Mouse (Mus musculus) liver, embryonic 12.5 days (tissue): ENCODE data around the gene Tmem217. TPM values are rescaled to one million over a fixed set of nuclear protein-coding genes. Genes with fewer than 3 reads are reported as not detected.

ENCODE experiments used
- ATAC-seq: fragments of 200-750 bp; cut with Nextera tagmentation; 2 replicates; pipeline ENCODE4 v1.8.0; 2017; ENCODE audit warnings: moderate number of reproducible peaks, mild to moderate bottlenecking, moderate library complexity
- H3K27ac ChIP-seq: fragments of 300-500 bp; sonication (generic); 2 replicates; pipeline ENCODE4 v1.5.1; 2016; ENCODE audit warnings: mild to moderate bottlenecking
- H3K27me3 ChIP-seq: fragments of 300-500 bp; sonication (generic); replicated peaks from 2 replicates; pipeline ENCODE4 v1.6.1; 2016; ENCODE audit warnings: mild to moderate bottlenecking, moderate library complexity
- H3K36me3 ChIP-seq: fragments of 300-500 bp; sonication (generic); 2 replicates; pipeline ENCODE4 v1.6.1; 2016; ENCODE audit warnings: mild to moderate bottlenecking, moderate library complexity
- H3K4me1 ChIP-seq: fragments of 300-500 bp; sonication (generic); 2 replicates; pipeline ENCODE4 v1.6.1; 2016
- H3K4me2 ChIP-seq: fragments of 300-500 bp; sonication (generic); 2 replicates; pipeline ENCODE4 v1.6.1; 2016; ENCODE audit warnings: mild to moderate bottlenecking, moderate library complexity
- H3K4me3 ChIP-seq: fragments of 300-500 bp; sonication (generic); 2 replicates; pipeline ENCODE4 v1.5.1; 2016; ENCODE audit warnings: mild to moderate bottlenecking, moderate library complexity
- H3K9ac ChIP-seq: fragments of 300-500 bp; sonication (generic); 2 replicates; pipeline ENCODE4 v1.6.1; 2016; ENCODE audit warnings: mild to moderate bottlenecking, moderate library complexity
- H3K9me3 ChIP-seq: fragments of 300-500 bp; sonication (generic); replicated peaks from 2 replicates; pipeline ENCODE4 v1.6.1; 2016; ENCODE audit warnings: mild to moderate bottlenecking, moderate library complexity
- WGBS: fragments of 180-500 bp; shearing (Covaris S2); methylation state at CpG from one replicate; pipeline ENCODE4 v1.1.7; 2016; ENCODE audit not compliant: insufficient replicate concordance; 5-methylcytosine and 5-hydroxymethylcytosine counted together
- polyA plus RNA-seq: library from polyadenylated mRNA; unstranded; fragments of >200 nt; fragmentation: Nextera tagmentation; extraction: Ambion mirVana; gene quantifications from 2 replicates; pipeline ENCODE4 v1.2.1, GENCODE M21; 2016

The Tmem217 gene
- polyA plus RNA-seq, 1 experiment from 2014 or later, result 0.67 TPM

GRCm38 (mm10) chr17:29490713-29491581 is 61.2 kb downstream of the Tmem217 start, which contains the start of gene Pim1:
Gene Pim1 (plus strand): TSS chr17:29490753.
- peak; percentile 36 for ATAC-seq
- Histone ChIP-seq H3K4me2 (peak within 1 kb of the TSS; percentile 92), H3K9ac (peak within 1 kb of the TSS; percentile 100), H3K4me3 (peak within 1 kb of the TSS; percentile 100), H3K36me3 (peaks cover 49% of the 10 kb centered on the region), H3K4me1 (peaks cover 59% of the 10 kb centered on the region), H3K27ac (peak within 1 kb of the TSS; percentile 100), H3K27me3 (no peaks in the 10 kb centered on the region), H3K9me3 (no peaks in the 10 kb centered on the region)
- WGBS, result under 1% methylated on average over 98 of the region's 99 CpGs

DNA sequence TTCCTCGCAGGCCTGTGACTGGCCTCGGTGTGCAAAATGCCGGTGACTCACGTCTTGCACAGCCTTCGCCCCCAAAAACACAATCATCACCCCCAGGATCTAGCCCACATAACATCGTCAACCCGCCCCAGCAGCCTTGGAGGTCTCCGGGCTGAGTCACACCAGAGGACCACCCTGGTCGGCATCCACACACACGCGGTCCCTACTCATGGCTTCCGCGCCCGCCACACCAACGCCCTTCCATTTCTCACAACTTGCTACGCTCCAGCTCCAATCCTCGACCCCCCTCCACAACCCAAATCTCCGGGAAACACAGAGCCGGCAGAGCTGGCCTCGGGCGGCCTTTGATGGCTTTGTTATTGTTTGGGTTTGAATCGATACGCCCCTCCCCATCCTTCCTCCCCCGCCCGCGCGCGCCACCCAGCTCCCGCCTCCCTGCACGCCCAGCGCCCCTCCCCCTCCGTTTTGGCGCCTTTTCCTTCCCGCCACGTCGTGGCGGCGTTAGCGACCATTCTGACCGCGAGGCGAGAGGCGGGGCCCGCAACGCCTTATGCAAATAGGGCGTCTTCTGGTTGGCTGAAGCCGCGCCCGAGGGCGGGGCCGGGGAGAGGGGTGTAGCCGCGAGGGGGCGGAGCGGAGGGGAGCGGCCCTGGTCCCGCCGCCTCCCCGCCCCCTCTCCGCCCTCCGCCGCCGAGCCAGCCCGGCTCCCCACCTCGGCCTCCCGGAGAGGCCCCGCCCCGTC is 62.0 kb downstream of the Tmem217 start:
- Histone ChIP-seq H3K4me1 (peaks cover 62% of the 10 kb centered on the region), H3K4me3 (peak overlapping the region; percentile 100), H3K27me3 (no peaks in the 10 kb centered on the region), H3K27ac (peak overlapping the region; percentile 100), H3K36me3 (peaks cover 43% of the 10 kb centered on the region), H3K9me3 (no peaks in the 10 kb centered on the region), H3K9ac (peak overlapping the region; percentile 100), H3K4me2 (peak overlapping the region; percentile 92)
- peak; percentile 81 for ATAC-seq
- WGBS, result 1% methylated on average over 64 of the region's 68 CpGs

- 3% methylated on average over 30 of the region's 30 CpGs for WGBS
- peak overlapping the region; percentile 96 for H3K27ac ChIP-seq
- no peak for ATAC-seq
Measured at GRCm38 (mm10) chr17:29488978-29489970, 62.9 kb downstream of the Tmem217 start.

GRCm38 (mm10) chr17:29488257-29488977 is 63.8 kb downstream of the Tmem217 start:
- peak overlapping the region; percentile 100 for H3K4me3 ChIP-seq
- WGBS, result 72% methylated on average over 8 of the region's 8 CpGs
- ATAC-seq, result no peak
- peak overlapping the region; percentile 96 for H3K27ac ChIP-seq
- H3K9ac ChIP-seq, result peak overlapping the region; percentile 94
- H3K9me3 ChIP-seq, result 0 out of 2 replicates have a peak, but pooled peaks cover 4% of the 10 kb centered on the region
- peaks cover 26% of the 10 kb centered on the region for H3K36me3 ChIP-seq
- H3K4me2 ChIP-seq, result peak overlapping the region; percentile 92
- H3K4me1 ChIP-seq, result peaks cover 57% of the 10 kb centered on the region
- no peaks in the 10 kb centered on the region for H3K27me3 ChIP-seq

More at GRCm38 (mm10) chr17:29488978-29489970, 62.9 kb downstream of the Tmem217 start:
- Histone ChIP-seq H3K9me3 (0 out of 2 replicates have a peak, but pooled peaks cover 4% of the 10 kb centered on the region), H3K9ac (peak overlapping the region; percentile 94), H3K4me3 (peak overlapping the region; percentile 100), H3K4me1 (peaks cover 62% of the 10 kb centered on the region), H3K36me3 (peaks cover 34% of the 10 kb centered on the region), H3K4me2 (peak overlapping the region; percentile 92), H3K27me3 (no peaks in the 10 kb centered on the region)

DNA sequence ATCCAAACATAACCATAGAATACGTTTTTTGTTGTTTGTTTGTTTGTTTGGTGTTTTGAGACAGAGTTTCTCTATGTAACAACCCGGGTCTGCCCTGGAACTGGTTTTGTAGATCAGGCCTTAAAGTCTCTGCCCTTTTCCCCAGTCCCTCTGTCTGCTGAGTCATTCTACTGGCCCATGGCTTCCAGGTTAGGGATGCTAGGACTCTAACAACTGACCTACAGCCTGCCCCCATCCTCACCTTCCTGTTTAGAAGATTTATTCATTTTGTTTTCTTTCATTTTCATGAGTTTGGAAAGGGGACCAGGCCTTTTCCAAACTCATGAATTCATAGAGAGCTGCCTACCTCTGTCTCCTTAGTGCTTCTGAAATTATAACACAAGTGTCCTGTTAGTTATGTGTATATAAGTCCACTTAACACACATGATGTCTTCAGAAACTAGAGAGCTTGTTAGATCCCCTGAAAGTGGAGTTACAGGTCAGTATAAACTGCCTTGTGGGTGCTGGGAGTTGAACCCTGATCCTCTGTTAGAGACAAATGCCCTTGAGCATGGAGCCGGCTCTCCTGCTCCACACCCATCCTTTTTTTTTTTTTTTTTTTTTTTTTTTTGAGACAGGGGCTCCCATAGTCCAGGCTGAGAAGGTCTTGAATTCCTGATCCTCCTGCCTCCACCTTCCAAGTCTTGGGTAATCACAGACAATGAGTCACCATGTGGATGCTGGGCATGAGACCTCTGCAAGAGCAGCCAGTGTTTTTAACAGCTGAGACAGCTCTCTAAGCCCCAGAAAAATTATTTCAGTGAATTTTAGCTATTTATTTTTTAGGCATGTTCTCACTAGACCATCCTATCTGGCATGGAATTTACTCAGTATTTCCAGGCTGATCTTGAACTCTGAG is 66.6 kb downstream of the Tmem217 start:
- Histone ChIP-seq H3K27me3 (no peaks in the 10 kb centered on the region), H3K36me3 (no peaks in the 10 kb centered on the region), H3K9ac (0 out of 2 replicates have a peak overlapping the region, but pooled peaks have one; percentile 37), H3K27ac (peak overlapping the region; percentile 74), H3K4me3 (no peak overlapping the region), H3K9me3 (peaks cover 14% of the 10 kb centered on the region), H3K4me1 (peaks cover 65% of the 10 kb centered on the region), H3K4me2 (no peak overlapping the region)
- WGBS, result 64% methylated on average over 3 of the region's 3 CpGs
- no peak for ATAC-seq

DNA sequence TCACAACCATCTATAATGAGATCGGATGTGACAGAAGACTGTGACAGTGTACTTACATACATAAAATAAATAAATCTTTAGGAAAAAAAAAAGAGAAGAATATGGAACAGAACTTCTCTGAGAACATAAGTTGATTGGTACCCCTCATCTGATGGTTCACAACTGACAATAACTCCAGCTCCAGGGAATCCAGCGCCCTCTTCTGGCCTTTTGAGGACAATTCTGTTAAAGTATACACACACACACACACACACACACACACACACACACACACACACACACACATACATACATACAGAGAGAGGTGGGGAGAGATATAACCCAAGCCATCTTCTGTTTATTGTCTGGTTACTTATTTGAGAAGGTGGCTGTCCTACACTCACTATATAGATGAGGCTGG is 67.8 kb downstream of the Tmem217 start:
- ATAC-seq, result no peak
- H3K27ac ChIP-seq, result no peak overlapping the region

GRCm38 (mm10) chr17:29483282-29483681 is 68.9 kb downstream of the Tmem217 start:
- 92% methylated on average over 2 of the region's 2 CpGs for WGBS
- ATAC-seq, result no peak

More for the DNA sequence above, 67.8 kb downstream of the Tmem217 start:
- Histone ChIP-seq H3K4me2 (no peak overlapping the region), H3K9me3 (peaks cover 14% of the 10 kb centered on the region), H3K4me3 (no peak overlapping the region), H3K9ac (no peak overlapping the region), H3K4me1 (peaks cover 75% of the 10 kb centered on the region), H3K27me3 (no peaks in the 10 kb centered on the region), H3K36me3 (no peaks in the 10 kb centered on the region)
- WGBS, result 89% methylated on average over 2 of the region's 2 CpGs

DNA sequence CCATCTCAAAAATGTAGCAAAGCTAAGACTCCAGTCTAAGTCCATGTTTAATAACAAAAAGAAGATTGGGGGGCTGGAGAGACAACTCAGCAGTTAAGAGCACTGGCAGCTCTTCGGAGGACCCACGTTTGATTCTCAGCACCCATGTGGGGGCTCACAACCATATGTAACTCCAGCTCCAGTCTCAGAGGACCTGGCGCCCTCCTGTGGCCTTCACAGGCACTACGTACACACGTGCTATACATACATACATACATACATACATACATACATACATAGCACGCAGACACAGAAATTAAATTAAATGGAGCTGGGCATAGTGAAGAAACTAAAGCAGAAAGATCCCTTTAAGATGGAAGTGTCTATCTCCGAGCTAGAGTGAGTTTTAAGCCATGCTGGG is 69.6 kb downstream of the Tmem217 start:
- Histone ChIP-seq H3K27ac (no peak overlapping the region), H3K9me3 (peaks cover 14% of the 10 kb centered on the region), H3K27me3 (0 out of 2 replicates have a peak, but pooled peaks cover 3% of the 10 kb centered on the region), H3K4me3 (no peak overlapping the region), H3K36me3 (no peaks in the 10 kb centered on the region), H3K4me1 (peaks cover 78% of the 10 kb centered on the region), H3K4me2 (no peak overlapping the region), H3K9ac (no peak overlapping the region)
- WGBS, result 75% methylated on average over 7 of the region's 7 CpGs
- no peak for ATAC-seq

More at GRCm38 (mm10) chr17:29483282-29483681, 68.9 kb downstream of the Tmem217 start:
- Histone ChIP-seq H3K27me3 (0 out of 2 replicates have a peak, but pooled peaks cover 3% of the 10 kb centered on the region), H3K27ac (no peak overlapping the region), H3K4me3 (no peak overlapping the region), H3K4me1 (peaks cover 75% of the 10 kb centered on the region), H3K9ac (no peak overlapping the region), H3K9me3 (peaks cover 14% of the 10 kb centered on the region), H3K36me3 (no peaks in the 10 kb centered on the region), H3K4me2 (no peak overlapping the region)

GRCm38 (mm10) chr17:29480256-29480655 is 71.9 kb downstream of the Tmem217 start:
- H3K9ac ChIP-seq, result peak overlapping the region; percentile 19; the same call in 1 of the 2 replicates
- H3K36me3 ChIP-seq, result no peaks in the 10 kb centered on the region
- peaks cover 9% of the 10 kb centered on the region; the same call in 1 of the 2 replicates for H3K27me3 ChIP-seq
- no peak overlapping the region for H3K4me3 ChIP-seq
- 45% methylated on average over 2 of the region's 2 CpGs for WGBS
- peaks cover 14% of the 10 kb centered on the region for H3K9me3 ChIP-seq
- ATAC-seq, result peak; percentile 82
- H3K4me1 ChIP-seq, result peaks cover 59% of the 10 kb centered on the region
- H3K27ac ChIP-seq, result peak overlapping the region; percentile 64; the same call in 1 of the 2 replicates
- 0 out of 2 replicates have a peak overlapping the region, but pooled peaks have one; percentile 10 for H3K4me2 ChIP-seq

GRCm38 (mm10) chr17:29478271-29478670 is 73.9 kb downstream of the Tmem217 start:
- Histone ChIP-seq H3K27ac (no peak overlapping the region), H3K4me3 (no peak overlapping the region), H3K9ac (peak overlapping the region; percentile 46), H3K4me2 (no peak overlapping the region), H3K36me3 (no peaks in the 10 kb centered on the region), H3K4me1 (peaks cover 45% of the 10 kb centered on the region), H3K9me3 (peaks cover 10% of the 10 kb centered on the region), H3K27me3 (peaks cover 11% of the 10 kb centered on the region; the same call in 1 of the 2 replicates)
- 45% methylated on average over 4 of the region's 4 CpGs for WGBS
- no peak for ATAC-seq
